Mouse (Mus musculus) megakaryocyte, embryonic 14.5 days (primary cell): Measurements from ENCODE around the gene Fxyd6.

Experiments
- FLI1 ChIP-seq: IDR thresholded peaks from 2 replicates; pipeline ENCODE4 v1.6.1; 2012; ENCODE audit warnings: low read length, inconsistent platforms, mixed read lengths
- GATA1 ChIP-seq: IDR thresholded peaks from 3 replicates; pipeline ENCODE4 v1.6.1; 2012; ENCODE audit warnings: mixed read lengths, low read length, inconsistent platforms, borderline replicate concordance

DNA sequence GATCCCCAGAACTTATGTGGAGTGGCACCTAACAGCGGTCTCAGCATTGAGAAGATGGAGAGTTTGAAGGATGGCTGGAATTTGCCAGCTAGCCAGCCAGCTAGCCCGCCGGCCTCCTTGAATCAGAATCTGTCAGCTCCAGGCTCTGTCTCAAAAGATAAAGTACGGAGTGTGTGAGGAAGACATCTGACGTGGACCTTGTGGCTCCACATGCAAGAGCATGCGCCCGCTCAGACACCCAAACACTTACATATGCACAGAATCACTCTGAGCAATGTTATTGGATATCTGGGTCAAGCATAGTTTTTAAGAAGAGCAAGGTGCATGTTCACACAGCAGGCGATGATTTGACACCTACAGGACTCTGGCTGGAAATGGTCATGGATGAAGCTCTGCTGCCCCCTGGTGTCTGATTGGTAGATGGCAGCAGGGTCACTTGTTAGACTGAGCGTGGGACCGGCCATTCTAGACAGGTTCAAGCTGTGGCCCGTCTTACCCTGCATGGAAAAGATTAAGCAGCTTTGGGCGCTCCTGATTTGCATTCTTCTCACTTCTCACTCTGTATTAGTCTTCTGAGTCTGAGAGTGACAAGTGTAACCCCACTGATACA lies 18.5 kb downstream of the Fxyd6 start:
- TF ChIP-seq GATA1 = no peak
- no peak for TF ChIP-seq FLI1
